Mouse (Mus musculus) MEL (cell line): ENCODE data around the gene B3gntl1. TPM values are rescaled to one million over a fixed set of nuclear protein-coding genes. Genes with fewer than 3 reads are reported as not detected.

Experiments
- DNase-seq: peaks from one replicate; pipeline ENCODE4 v3.0.0; 2011; ENCODE audit warnings: low read depth, low spot score
- H3K27ac ChIP-seq: 2 replicates; pipeline ENCODE4 v1.5.1; 2012; ENCODE audit warnings: low read depth, mild to moderate bottlenecking, control low read depth, low read length, moderate library complexity; ENCODE audit not compliant: control insufficient read depth
- H3K27me3 ChIP-seq, 2 experiments: fragments of 150-350 bp in 1 of 2; sonication (generic) in 1 of 2; 2 replicates each; pipeline ENCODE4 v1.6.1; 2012; ENCODE audit warnings: low read length in 2 of 2, mild to moderate bottlenecking in 2 of 2, improper control_type of control experiment in 1 of 2, moderate library complexity in 1 of 2; ENCODE audit not compliant: insufficient read depth in 2 of 2, control insufficient read depth in 1 of 2
- H3K36me3 ChIP-seq, 2 experiments: 2 replicates each; pipeline ENCODE4 v1.6.1; 2012 to 2014; ENCODE audit warnings: low read length in 2 of 2, improper control_type of control experiment in 1 of 2, inconsistent platforms in 1 of 2, mild to moderate bottlenecking in 1 of 2; ENCODE audit not compliant: insufficient read depth in 2 of 2, control insufficient read depth in 1 of 2
- H3K4me1 ChIP-seq, 2 experiments: fragments of 150-350 bp in 1 of 2; sonication (generic) in 1 of 2; 2 replicates each; pipeline ENCODE4 v1.6.1; 2012; ENCODE audit warnings: low read length in 2 of 2, improper control_type of control experiment in 1 of 2, mild to moderate bottlenecking in 1 of 2; ENCODE audit not compliant: insufficient read depth in 2 of 2, control insufficient read depth in 1 of 2
- H3K4me3 ChIP-seq, 2 experiments: fragments of 150-350 bp in 1 of 2; sonication (generic) in 1 of 2; 2 replicates each; pipeline ENCODE4 v1.5.1; 2012; ENCODE audit warnings: low read depth in 2 of 2, low read length in 2 of 2, mild to moderate bottlenecking in 2 of 2, moderate library complexity in 2 of 2, control low read depth in 1 of 2, improper control_type of control experiment in 1 of 2; ENCODE audit not compliant: control insufficient read depth in 1 of 2, insufficient read depth in 1 of 2
- H3K79me2 ChIP-seq: 2 replicates; pipeline ENCODE4 v1.6.1; 2012; ENCODE audit warnings: mild to moderate bottlenecking, low read length, moderate library complexity; ENCODE audit not compliant: control insufficient read depth, poor library complexity, insufficient read depth
- H3K9ac ChIP-seq: 2 replicates; pipeline ENCODE4 v1.6.1; 2012; ENCODE audit warnings: low read depth, mild to moderate bottlenecking, control low read depth, low read length, moderate library complexity; ENCODE audit not compliant: control insufficient read depth, poor library complexity, severe bottlenecking
- H3K9me3 ChIP-seq: fragments of 150-350 bp; sonication (generic); replicated peaks from 2 replicates; pipeline ENCODE4 v1.6.1; 2012; ENCODE audit warnings: mild to moderate bottlenecking, low read length, improper control_type of control experiment, moderate library complexity; ENCODE audit not compliant: insufficient read depth
- CHD1 ChIP-seq: IDR thresholded peaks from 2 replicates; pipeline ENCODE4 v1.6.1; 2012; ENCODE audit warnings: low read depth, mild to moderate bottlenecking, inconsistent platforms, low read length, improper control_type of control experiment
- CTCF ChIP-seq, 3 experiments: IDR thresholded peaks in 2 of 3; conservative IDR thresholded peaks in 1 of 3; 2 replicates each; pipeline ENCODE4 v1.5.1; 2011 to 2012; ENCODE audit warnings: low read length in 3 of 3, low read depth in 2 of 3, mild to moderate bottlenecking in 2 of 3, improper control_type of control experiment in 1 of 3, inconsistent platforms in 1 of 3, mixed read lengths in 1 of 3, moderate library complexity in 1 of 3; ENCODE audit not compliant: control insufficient read depth in 1 of 3, insufficient read depth in 1 of 3, poor library complexity in 1 of 3, severe bottlenecking in 1 of 3
- HCFC1 ChIP-seq: IDR thresholded peaks from 2 replicates; pipeline ENCODE4 v1.6.1; 2012; ENCODE audit warnings: low read depth, mild to moderate bottlenecking, inconsistent platforms, low read length, improper control_type of control experiment, moderate library complexity
- KAT2A ChIP-seq: conservative IDR thresholded peaks from 2 replicates; pipeline ENCODE4 v1.6.1; 2012; ENCODE audit warnings: low read depth, low read length, improper control_type of control experiment, inconsistent platforms
- MEF2A ChIP-seq: IDR thresholded peaks from 2 replicates; pipeline ENCODE4 v1.6.1; 2014; ENCODE audit warnings: low read depth, mild to moderate bottlenecking, inconsistent platforms, low read length, improper control_type of control experiment; ENCODE audit not compliant: poor library complexity, insufficient replicate concordance, severe bottlenecking; ENCODE audit errors: extremely low read depth
- MXI1 ChIP-seq: IDR thresholded peaks from 2 replicates; pipeline ENCODE4 v1.6.1; 2011; ENCODE audit warnings: mild to moderate bottlenecking, low read depth, low read length, improper control_type of control experiment
- MYB ChIP-seq: IDR thresholded peaks from 2 replicates; pipeline ENCODE4 v1.6.1; 2011; ENCODE audit warnings: mild to moderate bottlenecking, low read depth, low read length, improper control_type of control experiment
- POLR2A ChIP-seq, 2 experiments: IDR thresholded peaks; 2 replicates each; pipeline ENCODE4 v1.6.1; 2011 to 2012; ENCODE audit warnings: low read length in 2 of 2, mild to moderate bottlenecking in 2 of 2, control low read depth in 1 of 2, improper control_type of control experiment in 1 of 2, low read depth in 1 of 2, moderate library complexity in 1 of 2; ENCODE audit not compliant: control insufficient read depth in 1 of 2, insufficient read depth in 1 of 2, poor library complexity in 1 of 2
- RCOR1 ChIP-seq: IDR thresholded peaks from 2 replicates; pipeline ENCODE4 v1.6.1; 2012; ENCODE audit warnings: low read depth, mild to moderate bottlenecking, inconsistent platforms, low read length, improper control_type of control experiment
- TBP ChIP-seq: IDR thresholded peaks from 2 replicates; pipeline ENCODE4 v1.8.0; 2011; ENCODE audit warnings: low read depth, low read length, improper control_type of control experiment
- UBTF ChIP-seq: IDR thresholded peaks from 2 replicates; pipeline ENCODE4 v1.6.1; 2012; ENCODE audit warnings: low read depth, mild to moderate bottlenecking, inconsistent platforms, low read length, improper control_type of control experiment, moderate library complexity, borderline replicate concordance; ENCODE audit not compliant: insufficient read depth
- USF1 ChIP-seq: IDR thresholded peaks from 2 replicates; pipeline ENCODE4 v1.6.1; 2014; ENCODE audit warnings: low read depth, mild to moderate bottlenecking, inconsistent platforms, low read length, improper control_type of control experiment, moderate library complexity
- ZC3H11A ChIP-seq: IDR thresholded peaks from 2 replicates; pipeline ENCODE4 v1.6.1; 2012; ENCODE audit warnings: low read depth, mild to moderate bottlenecking, inconsistent platforms, low read length, improper control_type of control experiment
- ZMIZ1 ChIP-seq: IDR thresholded peaks from 2 replicates; pipeline ENCODE4 v1.6.1; 2012; ENCODE audit warnings: low read depth, mild to moderate bottlenecking, inconsistent platforms, low read length, improper control_type of control experiment, moderate library complexity
- ZNF384 ChIP-seq: IDR thresholded peaks from 2 replicates; pipeline ENCODE4 v1.6.1; 2012; ENCODE audit warnings: low read depth, mild to moderate bottlenecking, inconsistent platforms, low read length, improper control_type of control experiment
- polyA plus RNA-seq, 2 experiments: library from polyadenylated mRNA; stranded (reverse) in 1 of 2; unstranded in 1 of 2; fragments of >175 nt in 1 of 2; fragments of >200 nt in 1 of 2; gene quantifications; 2 replicates each; pipeline versions ENCODE4 v1.2.1 to v1.2.4; 2012; ENCODE audit warnings: low replicate concordance in 2 of 2, low read depth in 1 of 2; ENCODE audit not compliant: insufficient read length in 2 of 2, insufficient read depth in 1 of 2, missing spikeins in 1 of 2
- total RNA-seq: library from RNA; depleted of rRNA; stranded (reverse); fragments of 300-350 nt; gene quantifications from 2 replicates; pipeline ENCODE4 v1.2.3, GENCODE M21; 2012

The B3gntl1 gene
- total and polyA plus RNA-seq, 3 experiments, result 4.7 to 5.6 TPM; not detected in 1

DNA sequence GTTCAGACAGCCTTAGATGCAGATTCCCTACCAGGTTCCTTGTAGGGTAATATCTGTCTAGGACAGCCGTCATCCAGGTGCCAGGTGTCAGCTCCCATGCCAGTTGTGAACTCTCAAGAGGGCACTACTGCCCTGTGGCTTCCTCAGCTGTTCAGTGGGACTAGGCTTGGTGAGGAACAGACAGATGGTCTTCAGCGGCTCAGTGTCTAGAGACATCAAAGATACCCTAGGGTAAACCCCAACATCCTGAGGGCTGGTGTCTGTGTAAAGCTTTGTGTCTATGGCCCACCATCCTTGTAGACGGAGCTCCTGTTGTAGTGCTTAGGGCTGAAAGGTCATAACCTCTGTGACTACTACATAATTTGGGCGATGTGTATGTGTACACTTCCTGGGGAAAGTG, 24.3 kb upstream of the B3gntl1 start:
- DNase-seq, result no peak
- peaks cover 0 to under 1% of the 10 kb centered on the region in 2 experiments; a peak in 2 of 4 replicates for H3K27me3 ChIP-seq
- H3K36me3 ChIP-seq, result no peaks in the 10 kb centered on the region
- no peak overlapping the region for H3K27ac ChIP-seq
- no peak overlapping the region for H3K4me3 ChIP-seq
- no peak overlapping the region for H3K9ac ChIP-seq
- no peaks in the 10 kb centered on the region for H3K9me3 ChIP-seq
- no peak for TF ChIP-seq KAT2A
- TF ChIP-seq USF1, result no peak
- TF ChIP-seq HCFC1, result no peak
- no peak for TF ChIP-seq POLR2A (IDR thresholded peaks at IDR 0.05; ENCODE audit: control insufficient read depth in 1 of 2, insufficient read depth in 1 of 2, low read depth in 1 of 2, low read length in 2 of 2, poor library complexity in 1 of 2)
- no peak for TF ChIP-seq UBTF
- no peak for TF ChIP-seq CHD1
- no peak for TF ChIP-seq ZNF384
- TF ChIP-seq MEF2A, result no peak
- no peak for TF ChIP-seq MYB
- no peak for TF ChIP-seq MXI1
- no peak for TF ChIP-seq RCOR1
- no peak for TF ChIP-seq ZC3H11A
- no peak for TF ChIP-seq ZMIZ1
- H3K4me1 ChIP-seq, result peaks cover 0 to 2% of the 10 kb centered on the region in 2 experiments; a peak in 1 of 4 replicates
- no peaks in the 10 kb centered on the region for H3K79me2 ChIP-seq

GRCm38 (mm10) chr11:121695304-121696064, 22.5 kb upstream of the B3gntl1 start:
- TF ChIP-seq CTCF (IDR thresholded peaks at IDR 0.05 in 2 of 3, conservative IDR thresholded peaks at IDR 0.05 in 1 of 3; ENCODE audit: control insufficient read depth in 1 of 3, insufficient read depth in 1 of 3, low read depth in 2 of 3, low read length in 3 of 3, poor library complexity in 1 of 3, severe bottlenecking in 1 of 3) (peak in 1 of 3 experiments; percentile 16; a peak in 2 of 6 replicates), KAT2A (no peak), POLR2A (IDR thresholded peaks at IDR 0.05; ENCODE audit: control insufficient read depth in 1 of 2, insufficient read depth in 1 of 2, low read depth in 1 of 2, low read length in 2 of 2, poor library complexity in 1 of 2) (peak in 1 of 2 experiments; percentile 39; a peak in 1 of 4 replicates), TBP (peak; percentile 68), MEF2A (no peak)
- Histone ChIP-seq H3K36me3 (no peaks in the 10 kb centered on the region), H3K4me1 (no peaks in the 10 kb centered on the region), H3K9me3 (no peaks in the 10 kb centered on the region), H3K79me2 (no peaks in the 10 kb centered on the region), H3K9ac (no peak overlapping the region), H3K27me3 (peaks cover 0 to 5% of the 10 kb centered on the region in 2 experiments), H3K27ac (no peak overlapping the region), H3K4me3 (no peak overlapping the region)
- peak; percentile 54 for DNase-seq
